Mouse (Mus musculus) bone marrow, adult 2 months (tissue): Measurements from ENCODE around the gene Ddx5.

Experiments used
- CTCF ChIP-seq: fragments of 200-500 bp; IDR thresholded peaks from 2 replicates; pipeline ENCODE4 v1.5.1; 2011; ENCODE audit warnings: low read length, control low read depth; ENCODE audit not compliant: control insufficient read depth, insufficient read depth
- POLR2A ChIP-seq: fragments of 200-500 bp; IDR thresholded peaks from 2 replicates; pipeline ENCODE4 v1.6.1; 2011; ENCODE audit warnings: low read depth, mild to moderate bottlenecking, control low read depth, low read length, borderline replicate concordance; ENCODE audit not compliant: control insufficient read depth

DNA sequence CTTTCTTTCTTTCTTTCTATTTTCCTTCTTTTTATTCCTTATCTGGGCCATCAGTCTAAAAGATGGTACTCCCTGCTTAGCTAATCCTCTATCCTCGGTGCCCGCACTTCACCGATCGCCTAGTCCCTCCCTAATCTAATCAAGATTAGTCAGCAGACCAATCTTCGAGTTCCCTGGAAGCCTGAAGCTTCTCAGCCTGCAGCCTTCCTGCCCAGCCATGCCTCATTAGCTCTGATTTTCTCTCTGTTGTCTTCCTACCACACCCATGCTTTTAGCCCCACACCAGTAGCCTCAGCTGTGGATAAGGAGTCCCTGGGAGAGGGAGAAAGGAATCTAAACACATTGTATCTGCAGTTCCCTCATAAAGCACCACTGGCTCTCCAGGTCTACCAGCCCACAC, 33.4 kb downstream of the Ddx5 start:
- TF ChIP-seq CTCF (no peak), POLR2A (no peak)
